18 mouse cellular contexts compared by ENCODE assay signal in the genomic region with DNA sequence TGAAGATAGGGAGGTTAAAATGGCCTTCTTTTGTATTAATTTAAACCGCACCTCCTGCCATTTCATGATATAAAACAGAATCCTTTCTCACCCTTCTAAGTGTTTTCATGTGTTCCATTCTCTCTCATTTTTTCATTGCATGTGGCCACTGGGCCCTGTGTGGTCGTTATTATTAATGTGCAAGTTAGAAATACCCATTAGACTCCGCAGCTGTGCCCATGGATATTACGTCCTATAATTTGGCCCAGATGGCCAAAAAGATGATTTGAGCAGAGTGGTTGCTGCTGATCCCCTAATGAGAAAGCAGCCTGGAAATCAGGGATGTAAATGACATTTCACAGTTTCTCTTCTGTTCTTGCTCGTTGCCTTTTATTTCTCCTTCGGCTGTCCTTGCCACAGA. TPM values are rescaled to one million over a fixed set of nuclear protein-coding genes. Genes with fewer than 3 reads are reported as not detected.
DNase-seq lines count a peak whose midpoint lies in the region; ATAC-seq lines count a peak whose summit lies in the region.
"Had no signal": no experiment of that assay in that cellular context is flagged by ENCODE, and none has a peak within 500 bp of the region (broad histone marks: within the 10 kb centered on the region; RNA-seq: fewer than 3 reads in every experiment).

No protein-coding gene starts in this region.

- no peaks in the 10 kb centered on the region for H3K9me3 ChIP-seq in forebrain, embryonic 12.5 days
- no peaks in the 10 kb centered on the region for H3K9me3 ChIP-seq in forebrain, embryonic 13.5 days (replicated peaks)
- H3K9me3 ChIP-seq in neural tube, embryonic 11.5 days (ENCODE audit: control insufficient read depth, low read length), result no peaks in the 10 kb centered on the region
- H3K9me3 ChIP-seq in limb, embryonic 11.5 days (ENCODE audit: control insufficient read depth, low read length), result no peaks in the 10 kb centered on the region
- no peaks in the 10 kb centered on the region for H3K9me3 ChIP-seq in neural tube, embryonic 15.5 days (replicated peaks)
- H3K9me3 ChIP-seq: intestine, embryonic 15.5 days; megakaryocyte, embryonic 14.5 days had no signal

- H3K36me3 ChIP-seq in forebrain, embryonic 12.5 days (replicated peaks), result no peaks in the 10 kb centered on the region
- H3K36me3 ChIP-seq in forebrain, embryonic 13.5 days (ENCODE audit: poor library complexity, severe bottlenecking), result no peaks in the 10 kb centered on the region
- no peaks in the 10 kb centered on the region for H3K36me3 ChIP-seq in neural tube, embryonic 11.5 days (ENCODE audit: control insufficient read depth, insufficient read depth, low read length)
- no peaks in the 10 kb centered on the region for H3K36me3 ChIP-seq in limb, embryonic 11.5 days (ENCODE audit: control insufficient read depth, insufficient read depth, low read length)
- H3K36me3 ChIP-seq in neural tube, embryonic 15.5 days, result no peaks in the 10 kb centered on the region
- H3K36me3 ChIP-seq: intestine, embryonic 15.5 days had no signal

- WGBS in forebrain, embryonic 12.5 days, result 62% methylated on average over 6 of the region's 6 CpGs
- WGBS in forebrain, embryonic 13.5 days, result 55% methylated on average over 6 of the region's 6 CpGs
- WGBS in neural tube, embryonic 11.5 days, result 59% methylated on average over 6 of the region's 6 CpGs
- WGBS in limb, embryonic 11.5 days, result 14% methylated on average over 6 of the region's 6 CpGs
- 27% methylated on average over 6 of the region's 6 CpGs for WGBS in neural tube, embryonic 15.5 days

- no peak overlapping the region for H3K4me3 ChIP-seq in forebrain, embryonic 12.5 days (replicated peaks)
- H3K4me3 ChIP-seq in forebrain, embryonic 13.5 days, result no peak overlapping the region
- no peak overlapping the region for H3K4me3 ChIP-seq in neural tube, embryonic 11.5 days (ENCODE audit: low read depth, low read length)
- H3K4me3 ChIP-seq in limb, embryonic 11.5 days (ENCODE audit: low read depth, low read length), result no peak overlapping the region
- H3K4me3 ChIP-seq in neural tube, embryonic 15.5 days (replicated peaks), result no peak overlapping the region
- H3K4me3 ChIP-seq: intestine, embryonic 15.5 days; megakaryocyte, embryonic 14.5 days had no signal

- H3K27me3 ChIP-seq in forebrain, embryonic 12.5 days, result no peaks in the 10 kb centered on the region
- H3K27me3 ChIP-seq in forebrain, embryonic 13.5 days, result no peaks in the 10 kb centered on the region
- H3K27me3 ChIP-seq in neural tube, embryonic 11.5 days (ENCODE audit: control insufficient read depth, insufficient read depth, low read length), result no peaks in the 10 kb centered on the region
- no peaks in the 10 kb centered on the region for H3K27me3 ChIP-seq in limb, embryonic 11.5 days (ENCODE audit: control insufficient read depth, insufficient read depth, low read length)
- no peaks in the 10 kb centered on the region for H3K27me3 ChIP-seq in neural tube, embryonic 15.5 days (replicated peaks)
- H3K27me3 ChIP-seq: intestine, embryonic 15.5 days; megakaryocyte, embryonic 14.5 days had no signal

- H3K27ac ChIP-seq in forebrain, embryonic 12.5 days, result 0 out of 2 replicates have a peak overlapping the region, but pooled peaks have one; percentile 36
- no peak overlapping the region for H3K27ac ChIP-seq in forebrain, embryonic 13.5 days
- H3K27ac ChIP-seq in neural tube, embryonic 11.5 days (ENCODE audit: low read depth, low read length), result peak overlapping the region; percentile 69
- no peak overlapping the region; the same call in 1 of the 2 replicates for H3K27ac ChIP-seq in limb, embryonic 11.5 days (replicated peaks; ENCODE audit: low read depth, low read length)
- peak overlapping the region; percentile 58 for H3K27ac ChIP-seq in neural tube, embryonic 15.5 days (replicated peaks)
- H3K27ac ChIP-seq: intestine, embryonic 15.5 days had no signal

- peak; percentile 28 for DNase-seq in neural tube, embryonic 11.5 days (ENCODE audit: low spot score)
- DNase-seq in neural tube, embryonic 10.5 days (ENCODE audit: extremely low spot score, low spot score), result no peak
- DNase-seq in limb, embryonic 11.5 days (ENCODE audit: low spot score), result peak; percentile 59
- no peak for DNase-seq in lung, postnatal 14 days
- no peak for DNase-seq in adrenal gland, postnatal 25 days
- DNase-seq: adrenal gland, postnatal 10 days; B cell, adult 2 months; cerebellum, adult 8-10 months; heart, postnatal 14 days; lung, postnatal 10 days; right cerebral cortex, postnatal 25 days; thymus, postnatal 36 days had no signal

- peaks cover 10% of the 10 kb centered on the region for H3K4me1 ChIP-seq in forebrain, embryonic 12.5 days
- 0 out of 2 replicates have a peak, but pooled peaks cover 8% of the 10 kb centered on the region for H3K4me1 ChIP-seq in forebrain, embryonic 13.5 days
- H3K4me1 ChIP-seq in neural tube, embryonic 11.5 days (ENCODE audit: control insufficient read depth, insufficient read depth, low read length), result no peaks in the 10 kb centered on the region
- H3K4me1 ChIP-seq in limb, embryonic 11.5 days (ENCODE audit: control insufficient read depth, insufficient read depth, low read length), result peaks cover 3% of the 10 kb centered on the region; the same call in 1 of the 2 replicates
- H3K4me1 ChIP-seq in neural tube, embryonic 15.5 days, result peaks cover 20% of the 10 kb centered on the region
- H3K4me1 ChIP-seq: intestine, embryonic 15.5 days; megakaryocyte, embryonic 14.5 days had no signal

- no peak overlapping the region for H3K9ac ChIP-seq in forebrain, embryonic 12.5 days
- H3K9ac ChIP-seq in forebrain, embryonic 13.5 days, result no peak overlapping the region
- H3K9ac ChIP-seq in neural tube, embryonic 11.5 days (ENCODE audit: low read length), result no peak overlapping the region
- H3K9ac ChIP-seq in limb, embryonic 11.5 days (ENCODE audit: low read length), result no peak overlapping the region
- H3K9ac ChIP-seq in neural tube, embryonic 15.5 days (replicated peaks), result no peak overlapping the region
- H3K9ac ChIP-seq: intestine, embryonic 15.5 days had no signal

- H3K4me2 ChIP-seq in forebrain, embryonic 12.5 days, result no peak overlapping the region
- no peak overlapping the region for H3K4me2 ChIP-seq in forebrain, embryonic 13.5 days
- H3K4me2 ChIP-seq in neural tube, embryonic 11.5 days (ENCODE audit: low read depth), result no peak overlapping the region
- H3K4me2 ChIP-seq in limb, embryonic 11.5 days (ENCODE audit: low read depth, severe bottlenecking), result no peak overlapping the region
- H3K4me2 ChIP-seq in neural tube, embryonic 15.5 days, result no peak overlapping the region
- H3K4me2 ChIP-seq: heart, embryonic 11.5 days; intestine, embryonic 15.5 days had no signal

- ATAC-seq in forebrain, embryonic 12.5 days (ENCODE audit: low FRiP score), result peak; percentile 15; the same call in 1 of the 2 replicates
- ATAC-seq in forebrain, embryonic 13.5 days, result no peak
- ATAC-seq in neural tube, embryonic 11.5 days (ENCODE audit: insufficient read depth, low FRiP score, low TSS enrichment), result peak; percentile 48
- ATAC-seq in limb, embryonic 11.5 days (ENCODE audit: insufficient number of reproducible peaks, low FRiP score, low TSS enrichment, low read depth), result 0 out of 2 replicates have a peak, but pooled peaks have one; percentile 46
- no peak for ATAC-seq in neural tube, embryonic 15.5 days (ENCODE audit: low FRiP score)
- ATAC-seq: intestine, embryonic 15.5 days had no signal

RNA-seq across cellular contexts. Expression of gene Klhl32, which starts 12.4 kb away (rescaled TPM):
- polyA plus RNA-seq in forebrain, embryonic 12.5 days (2016; fragmentation: Nextera tagmentation; extraction: Ambion mirVana), result 10.5 and 11.6 TPM in 2 replicates
- 12.3 and 16.7 TPM in 2 replicates for polyA plus RNA-seq in forebrain, embryonic 13.5 days (2015; fragmentation: Nextera tagmentation; extraction: Ambion mirVana)
- polyA plus RNA-seq in neural tube, embryonic 11.5 days (2014; fragmentation: Nextera tagmentation; extraction: Ambion mirVana), result 6.5 and 10.5 TPM in 2 replicates
- polyA plus RNA-seq in limb, embryonic 11.5 days (2014; fragmentation: Nextera tagmentation; extraction: Ambion mirVana), result 4.0 and 4.9 TPM in 2 replicates
- 33.9 and 36.0 TPM in 2 replicates for polyA plus RNA-seq in neural tube, embryonic 15.5 days (2015; fragmentation: Nextera tagmentation; extraction: Ambion mirVana)
- total RNA-seq in adrenal gland, postnatal 25 days (2021), result 3.4 and 5.9 TPM in 2 replicates

RNA-seq across cellular contexts. Expression of gene Ndufaf4, which starts 59.3 kb away (rescaled TPM):
- polyA plus RNA-seq in forebrain, embryonic 12.5 days (2016; fragmentation: Nextera tagmentation; extraction: Ambion mirVana), result 59.8 and 65.6 TPM in 2 replicates
- polyA plus RNA-seq in forebrain, embryonic 13.5 days (2015; fragmentation: Nextera tagmentation; extraction: Ambion mirVana), result 58.2 and 62.4 TPM in 2 replicates
- polyA plus RNA-seq in neural tube, embryonic 11.5 days (2014; fragmentation: Nextera tagmentation; extraction: Ambion mirVana), result 68.5 and 69.0 TPM in 2 replicates
- polyA plus RNA-seq in limb, embryonic 11.5 days (2014; fragmentation: Nextera tagmentation; extraction: Ambion mirVana), result 57.2 and 64.8 TPM in 2 replicates
- polyA plus RNA-seq in neural tube, embryonic 15.5 days (2015; fragmentation: Nextera tagmentation; extraction: Ambion mirVana), result 65.7 and 69.7 TPM in 2 replicates
- total RNA-seq in adrenal gland, postnatal 25 days (2021), result 27.7 and 27.8 TPM in 2 replicates

Comparison
In these comparisons a context has a peak if more than half of its experiments do, and no peak if none do; other contexts are left out.
1. ATAC-seq: peak in forebrain, embryonic 12.5 days (single experiment), neural tube, embryonic 11.5 days (single experiment) and limb, embryonic 11.5 days (single experiment); none in forebrain, embryonic 13.5 days (single experiment) and neural tube, embryonic 15.5 days (single experiment).
2. H3K27ac ChIP-seq: peak in forebrain, embryonic 12.5 days (single experiment), neural tube, embryonic 11.5 days (single experiment) and neural tube, embryonic 15.5 days (single experiment); none in forebrain, embryonic 13.5 days (single experiment) and limb, embryonic 11.5 days (single experiment).
3. DNase-seq: peak in neural tube, embryonic 11.5 days (single experiment) and limb, embryonic 11.5 days (single experiment); none in neural tube, embryonic 10.5 days (single experiment), lung, postnatal 14 days (single experiment) and adrenal gland, postnatal 25 days (single experiment).